Mouse (Mus musculus): Measurements from ENCODE around the gene Vars.
"Not testable (repeated sequence)": the region's sequence is repeated elsewhere in the genome, so short reads cannot be mapped to it uniquely, and the experiment has no call there.

Vars gene

DNA sequence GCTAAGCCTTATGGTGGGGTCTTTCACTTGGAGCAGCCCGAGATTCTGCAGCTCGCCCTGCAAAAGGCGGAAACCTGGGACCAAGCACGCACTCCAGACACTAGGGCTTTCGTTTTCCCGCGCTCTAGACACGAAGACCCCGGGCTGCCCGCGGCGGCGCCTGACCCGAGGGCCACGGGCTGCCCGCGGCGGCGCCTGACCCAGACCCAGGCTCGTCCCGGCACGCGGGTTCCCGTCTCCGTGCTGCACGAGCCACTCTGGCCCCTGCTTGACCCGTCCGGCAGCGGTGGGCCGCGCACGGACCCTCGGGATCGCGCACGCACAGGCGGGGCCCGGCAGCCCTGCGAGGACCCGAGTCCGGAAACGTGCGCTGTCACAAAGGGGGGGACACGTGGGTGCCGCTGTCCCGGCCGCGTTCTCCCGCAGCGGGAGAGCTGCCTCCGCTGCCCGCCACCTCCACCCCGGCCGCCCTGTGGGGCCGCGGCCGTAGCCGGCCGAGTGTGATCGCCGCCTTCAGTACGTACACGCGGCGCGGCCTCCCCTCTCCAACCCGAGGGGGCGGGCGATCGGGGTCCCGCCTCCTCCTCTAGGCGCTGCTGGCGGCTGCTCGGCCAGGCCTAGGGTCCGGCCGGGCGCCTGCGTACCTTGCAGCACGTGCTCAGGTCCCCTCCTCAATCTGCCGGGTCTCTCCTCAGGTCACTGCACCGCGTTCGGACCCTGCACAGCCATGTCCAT lies at the start of gene Vars:
Gene Vars (plus strand): TSS at position 271 of the 735 bp plus-strand sequence.
- DNase-seq = peak; percentile 77 to 87

DNA sequence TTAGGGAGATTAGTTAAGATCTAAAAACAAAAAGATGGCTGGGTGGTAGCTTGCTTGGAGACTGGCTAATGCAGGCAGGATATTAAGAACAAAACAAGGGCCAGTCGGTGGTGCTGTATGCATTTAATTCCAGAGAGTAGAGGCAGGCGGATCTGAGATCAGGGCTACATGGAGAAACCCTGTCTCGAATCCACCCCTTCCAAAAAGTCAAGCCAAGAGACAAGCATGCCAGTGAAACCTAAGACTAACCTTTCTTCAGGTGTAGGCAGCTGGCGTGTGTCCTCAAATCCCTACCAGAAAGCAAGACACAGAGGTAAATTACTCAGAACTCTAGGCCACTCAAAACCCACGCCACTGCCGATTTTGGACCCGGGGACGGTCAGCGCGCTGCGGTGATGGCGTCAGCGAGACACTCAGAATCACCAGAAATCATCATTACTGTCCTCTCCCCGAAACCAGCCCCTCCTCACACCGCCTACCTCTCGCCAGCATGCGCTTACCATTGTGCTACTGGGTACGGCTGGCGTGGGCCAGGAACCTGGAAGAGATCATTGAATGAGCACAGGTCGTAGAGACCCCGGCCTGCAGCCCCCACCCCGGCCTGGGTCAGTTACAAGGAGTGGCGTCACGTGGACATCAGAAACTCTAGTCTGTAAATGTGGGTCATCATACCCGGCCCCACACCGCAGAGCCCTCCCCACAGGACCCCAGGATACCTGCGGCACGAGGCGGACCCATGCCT lies 49.0 kb upstream of the Vars start:
- peak; percentile 27 to 53 for DNase-seq

DNA sequence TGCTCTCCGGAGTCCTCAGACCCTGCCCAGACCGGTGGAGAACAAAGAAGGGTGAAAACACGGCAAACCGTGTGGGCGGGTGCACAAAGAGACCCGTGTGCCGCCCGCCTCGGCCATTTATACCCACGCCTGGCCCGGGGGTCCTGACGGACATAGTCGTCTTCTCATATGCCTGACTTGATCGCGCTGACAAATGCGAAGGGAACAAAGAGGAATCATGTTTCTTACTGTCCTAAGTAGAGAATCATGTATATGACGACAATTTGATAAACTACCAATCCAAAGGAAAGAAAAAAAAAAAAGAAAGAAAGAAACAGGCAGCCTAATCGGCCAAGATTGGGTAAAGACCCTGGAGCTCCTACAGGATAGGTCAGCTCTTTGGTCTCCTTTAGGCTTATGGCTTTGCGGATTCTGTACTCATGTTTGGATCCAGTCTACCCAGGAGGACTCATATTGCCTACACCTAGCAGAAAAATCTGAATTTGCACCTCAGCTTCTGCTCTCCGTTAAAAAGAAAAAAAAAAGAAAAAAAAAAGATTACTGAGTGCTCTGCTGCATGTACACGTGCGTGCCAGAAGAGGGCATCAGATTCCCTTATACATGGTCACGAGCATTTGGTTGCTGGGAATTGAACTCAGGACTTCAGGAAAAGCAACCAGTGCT lies 48.3 kb upstream of the Vars start:
- peak; percentile 71 to 80 for DNase-seq

DNA sequence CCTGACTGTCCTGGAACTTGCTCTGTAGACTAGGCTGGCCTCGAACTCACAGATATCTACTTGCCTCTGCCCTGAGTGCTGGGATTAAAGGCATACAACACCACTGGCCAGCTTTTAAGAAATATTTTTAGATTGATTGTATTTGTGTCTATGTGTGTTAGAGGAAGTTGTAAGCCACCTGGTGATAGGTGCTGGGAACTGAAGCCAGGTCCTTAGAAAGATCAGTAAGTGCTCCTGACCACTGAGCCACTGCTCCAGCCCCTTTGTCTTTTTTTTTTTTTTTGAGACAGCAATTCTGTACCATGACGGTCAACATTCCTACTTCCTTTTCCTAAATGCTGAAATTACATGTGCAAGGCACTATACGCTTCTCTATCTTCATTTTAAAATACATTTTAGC lies 47.5 kb upstream of the Vars start:
- DNase-seq = no peak

DNA sequence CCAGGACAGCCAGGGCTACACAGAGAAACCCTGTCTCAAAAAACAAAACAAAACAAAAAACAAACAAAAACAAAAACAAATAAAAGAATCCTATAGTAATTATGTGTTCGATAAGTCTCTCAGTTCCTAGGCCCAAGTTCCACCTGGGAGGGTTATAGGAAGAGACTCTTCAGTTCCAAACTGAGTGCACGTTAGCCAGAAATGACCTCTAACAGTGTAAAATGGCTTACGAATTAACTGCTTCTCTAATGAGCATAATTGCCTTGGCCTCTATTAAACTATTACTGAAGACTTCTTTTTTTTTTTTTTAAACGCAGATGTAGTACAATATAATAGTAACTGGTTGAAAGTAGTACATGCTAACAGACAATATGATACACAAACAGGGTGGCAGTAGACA lies 46.9 kb upstream of the Vars start:
- DNase-seq = no peak

DNA sequence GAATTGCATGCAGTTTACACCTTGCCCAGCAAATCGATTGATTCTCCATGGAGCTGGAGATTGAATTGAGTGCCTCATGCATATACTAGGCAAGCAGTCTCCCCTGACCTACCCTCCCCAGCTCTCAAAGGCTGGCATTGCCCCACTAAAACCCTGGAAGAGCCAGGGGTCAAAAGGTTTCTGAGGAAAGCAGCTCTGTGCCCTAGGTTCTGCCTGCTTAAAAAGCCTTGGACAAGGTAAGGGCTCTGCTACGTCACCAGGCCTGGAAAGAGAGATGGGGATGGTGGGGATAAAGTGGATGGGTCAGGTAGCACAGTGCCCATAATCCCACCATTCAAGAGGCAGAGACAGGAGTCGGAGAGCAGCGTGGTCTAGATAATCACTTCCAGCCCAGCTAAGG lies 46.0 kb upstream of the Vars start:
- no peak for DNase-seq

DNA sequence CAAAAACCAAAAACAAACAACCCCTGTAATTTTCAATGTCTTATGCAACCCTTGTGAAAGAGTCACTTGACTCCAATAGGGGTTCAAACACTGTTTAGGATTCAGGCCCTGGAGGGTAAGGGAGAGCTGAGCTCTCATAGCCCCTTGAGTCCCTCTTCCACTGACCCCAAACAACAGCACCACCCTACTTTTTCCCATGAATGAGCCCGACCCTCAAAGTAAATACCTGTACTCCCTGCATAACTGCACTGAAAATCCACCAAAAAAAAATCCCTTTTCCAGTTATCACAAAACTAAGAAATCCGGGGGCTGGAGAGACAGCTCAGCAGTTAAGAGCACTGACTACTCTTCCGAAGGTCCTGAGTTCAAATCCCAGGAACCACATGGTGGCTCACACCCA lies 44.9 kb upstream of the Vars start:
- no peak for DNase-seq

DNA sequence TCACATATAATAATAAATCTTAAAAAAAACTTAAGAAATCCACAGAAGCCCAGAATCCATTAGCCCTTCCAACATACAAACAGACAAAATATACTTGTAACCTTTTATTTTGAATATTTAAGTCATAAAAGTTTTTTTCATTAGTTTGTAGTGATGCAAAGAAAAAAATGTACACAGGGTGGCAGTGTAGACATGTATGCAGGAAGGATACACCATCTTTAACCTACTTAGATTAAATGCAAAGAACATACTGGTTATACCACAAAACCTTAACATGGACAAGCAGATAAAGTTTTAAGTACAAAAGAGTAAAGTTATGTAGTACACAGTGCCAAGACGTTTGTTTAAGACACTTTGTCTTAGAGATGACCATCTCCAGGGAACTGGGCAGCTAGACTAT lies 44.4 kb upstream of the Vars start:
- no peak for DNase-seq

DNA sequence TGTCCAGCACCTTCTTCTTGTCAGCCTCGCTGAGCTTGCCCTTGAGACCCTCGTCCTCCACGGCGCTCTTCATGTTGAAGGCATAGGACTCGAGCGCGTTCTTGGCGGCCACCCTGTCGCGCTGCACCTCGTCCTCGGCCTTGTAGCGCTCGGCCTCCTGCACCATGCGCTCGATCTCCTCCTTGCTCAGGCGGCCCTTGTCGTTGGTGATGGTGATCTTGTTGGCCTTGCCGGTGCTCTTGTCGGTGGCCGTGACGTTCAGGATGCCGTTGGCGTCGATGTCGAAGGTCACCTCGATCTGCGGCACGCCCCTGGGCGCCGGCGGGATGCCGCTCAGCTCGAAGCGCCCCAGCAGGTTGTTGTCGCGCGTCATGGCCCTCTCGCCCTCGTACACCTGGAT lies 43.5 kb upstream of the Vars start:
- DNase-seq = not testable (repeated sequence)

DNA sequence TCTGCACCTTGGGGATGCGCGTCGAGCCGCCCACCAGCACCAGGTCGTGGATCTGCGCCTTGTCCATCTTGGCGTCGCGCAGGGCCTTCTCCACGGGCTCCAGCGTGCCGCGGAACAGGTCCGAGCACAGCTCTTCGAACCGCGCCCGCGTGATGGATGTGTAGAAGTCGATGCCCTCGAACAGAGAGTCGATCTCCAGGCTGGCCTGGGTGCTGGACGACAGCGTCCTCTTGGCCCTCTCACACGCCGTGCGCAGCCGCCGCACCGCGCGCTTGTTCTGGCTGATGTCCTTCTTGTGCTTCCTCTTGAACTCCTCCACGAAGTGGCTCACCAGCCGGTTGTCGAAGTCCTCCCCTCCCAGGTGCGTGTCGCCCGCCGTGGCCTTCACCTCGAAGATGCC lies 42.8 kb upstream of the Vars start:
- not testable (repeated sequence) for DNase-seq

DNA sequence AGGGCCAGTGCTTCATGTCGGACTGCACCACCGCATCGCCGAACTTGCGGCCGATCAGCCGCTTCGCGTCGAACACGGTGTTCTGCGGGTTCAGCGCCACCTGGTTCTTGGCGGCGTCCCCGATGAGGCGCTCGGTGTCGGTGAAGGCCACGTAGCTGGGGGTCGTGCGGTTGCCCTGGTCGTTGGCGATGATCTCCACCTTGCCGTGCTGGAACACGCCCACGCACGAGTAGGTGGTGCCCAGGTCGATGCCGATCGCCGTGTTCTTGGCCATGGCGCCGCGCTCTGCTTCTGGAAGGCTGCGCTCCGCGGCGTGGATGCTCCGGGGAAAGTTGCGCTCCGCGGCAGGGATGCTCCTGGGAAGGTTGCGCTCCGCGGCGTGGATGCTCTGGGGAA lies 42.1 kb upstream of the Vars start:
- DNase-seq = peak in 1 of 2 experiments; percentile 38

DNA sequence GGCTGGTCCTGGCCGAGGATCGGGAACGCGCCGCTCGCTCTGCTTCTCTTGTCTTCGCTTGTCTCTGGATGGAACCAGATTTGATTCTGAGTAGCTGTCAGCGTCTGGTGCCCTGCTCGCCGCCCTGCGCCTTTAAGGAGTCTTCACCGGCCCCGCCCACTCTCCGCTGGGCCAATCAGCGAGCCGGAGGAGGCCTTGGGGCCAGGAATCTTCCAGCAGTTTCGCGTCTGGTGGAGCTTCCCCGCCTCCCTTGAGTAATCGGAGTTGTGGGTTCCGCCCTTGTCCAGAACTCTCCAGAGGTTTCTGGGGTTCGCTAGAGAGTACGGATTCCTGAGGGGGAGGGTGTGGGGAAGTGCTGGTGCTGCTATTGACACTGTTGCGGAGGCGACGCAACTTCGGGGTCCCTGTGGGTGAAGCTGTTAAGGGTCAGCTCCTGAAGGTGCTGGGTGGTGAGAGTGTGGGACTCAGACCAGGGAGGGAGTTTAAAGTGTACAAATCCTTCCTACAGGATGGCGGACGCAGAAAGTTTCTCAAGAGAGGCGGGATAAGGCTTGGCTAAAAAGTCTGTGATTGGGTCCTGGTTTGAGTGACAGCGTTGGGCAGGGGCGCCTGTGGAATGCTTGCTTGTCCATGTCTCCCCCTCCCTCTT lies 41.5 kb upstream of the Vars start, which contains the start of gene Hspa1b:
Gene Hspa1b (minus strand): TSS at position 109 of the 649 bp plus-strand sequence.
- peak; percentile 74 to 86 for DNase-seq

DNA sequence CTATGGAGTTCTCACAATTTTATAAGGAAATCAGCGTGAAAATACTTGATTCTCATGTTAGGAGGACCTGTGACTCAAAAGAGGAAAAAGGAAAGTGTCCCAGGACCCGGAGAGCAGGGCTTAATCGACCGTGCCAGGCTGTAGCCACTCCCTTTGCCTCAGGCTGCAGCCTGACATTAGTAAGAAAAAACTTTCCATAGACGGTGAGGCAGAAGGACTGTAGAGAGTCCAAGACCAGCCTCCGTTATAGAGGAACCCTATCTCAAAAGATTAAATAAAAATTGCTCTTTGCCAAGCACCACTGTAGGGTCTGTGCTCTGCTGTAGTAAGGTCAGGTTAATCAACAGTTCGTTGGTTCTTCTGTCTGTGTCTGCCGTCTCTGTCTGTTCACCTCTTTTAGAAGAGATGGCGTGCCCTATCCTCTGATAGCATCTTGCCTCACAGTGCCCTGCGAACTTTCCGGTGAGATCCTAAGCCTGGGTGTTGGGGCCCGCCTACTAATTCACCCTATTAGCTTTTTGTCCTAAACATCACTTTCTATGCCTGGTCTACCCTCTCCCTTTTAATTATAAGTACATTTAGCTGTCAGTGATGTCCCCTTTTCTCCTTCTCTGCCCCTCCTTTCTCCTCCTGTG lies 40.8 kb upstream of the Vars start:
- DNase-seq = no peak

DNA sequence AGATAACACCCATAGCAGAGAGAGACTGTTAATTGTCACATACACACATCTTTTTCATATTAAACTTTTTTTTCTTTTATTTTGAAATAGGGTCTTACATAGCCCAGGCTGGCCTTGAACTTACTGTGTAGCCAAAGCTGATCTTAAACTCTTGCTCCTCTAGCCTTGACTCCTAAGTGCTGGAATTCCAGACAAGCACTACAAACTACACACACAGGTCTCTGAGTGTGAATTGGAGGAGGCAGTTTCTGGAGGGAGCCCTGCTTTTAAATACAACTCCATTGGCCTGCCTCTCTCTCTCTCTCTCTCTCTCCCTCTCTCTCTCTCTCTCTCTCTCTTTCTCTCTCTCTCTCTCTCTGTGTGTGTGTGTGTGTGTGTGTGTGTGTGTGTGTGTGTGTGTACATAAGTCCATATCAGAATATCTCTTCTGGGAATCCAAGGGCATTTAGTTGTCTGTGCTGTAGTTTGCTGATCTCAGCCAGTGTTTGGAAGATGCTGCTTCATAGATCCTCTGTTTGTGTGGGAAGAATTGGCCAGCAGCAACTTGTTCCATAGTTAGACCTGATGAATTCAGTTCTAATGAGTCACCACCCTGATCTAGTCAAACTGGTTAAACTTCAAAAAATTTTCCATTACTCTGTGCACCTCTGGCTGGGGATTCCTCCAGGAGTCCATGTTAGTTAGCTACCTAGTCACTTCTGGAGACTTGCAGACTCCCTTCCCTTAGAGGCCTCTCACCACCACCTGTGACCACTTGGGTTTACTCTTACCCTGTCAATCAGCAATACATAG lies 39.9 kb upstream of the Vars start:
- DNase-seq = no peak

DNA sequence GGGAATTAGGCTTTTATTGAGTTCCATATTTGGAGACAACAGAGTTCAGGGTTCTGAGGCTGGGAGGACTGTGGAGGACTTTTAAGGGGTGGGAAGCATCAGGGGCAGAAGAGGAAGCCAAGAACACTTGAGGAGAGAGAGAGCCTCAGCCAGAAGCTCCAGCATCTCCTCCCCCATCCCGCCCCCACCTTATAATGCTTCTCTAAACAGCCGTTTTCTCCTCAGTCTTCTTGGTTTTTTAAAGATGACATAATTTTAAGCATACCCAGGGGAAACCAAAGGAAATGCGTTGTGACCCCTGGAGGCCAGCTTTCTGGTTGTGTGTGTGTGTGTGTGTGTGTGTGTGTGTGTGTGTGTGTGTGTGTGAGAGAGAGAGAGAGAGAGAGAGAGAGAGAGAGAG lies 38.7 kb upstream of the Vars start:
- no peak for DNase-seq

DNA sequence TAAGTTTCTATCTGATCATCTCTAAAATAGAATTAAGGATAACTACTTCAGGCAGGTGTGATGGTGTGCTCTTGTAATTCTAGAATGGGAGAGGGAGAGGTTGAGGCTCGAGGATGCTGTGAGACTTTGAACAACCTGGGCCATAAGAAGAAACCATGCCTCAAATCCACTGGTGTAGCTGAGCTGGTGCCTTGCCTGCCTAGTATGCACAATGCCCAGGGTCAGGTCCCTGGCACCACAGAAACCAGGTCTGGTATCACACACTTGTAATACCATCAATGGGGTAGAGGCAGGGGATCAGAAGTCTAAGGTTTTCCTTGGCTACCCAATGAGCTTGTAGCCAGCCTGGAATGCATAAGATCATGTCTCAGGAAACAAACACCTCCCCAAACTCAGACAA lies 37.9 kb upstream of the Vars start:
- no peak for DNase-seq

DNA sequence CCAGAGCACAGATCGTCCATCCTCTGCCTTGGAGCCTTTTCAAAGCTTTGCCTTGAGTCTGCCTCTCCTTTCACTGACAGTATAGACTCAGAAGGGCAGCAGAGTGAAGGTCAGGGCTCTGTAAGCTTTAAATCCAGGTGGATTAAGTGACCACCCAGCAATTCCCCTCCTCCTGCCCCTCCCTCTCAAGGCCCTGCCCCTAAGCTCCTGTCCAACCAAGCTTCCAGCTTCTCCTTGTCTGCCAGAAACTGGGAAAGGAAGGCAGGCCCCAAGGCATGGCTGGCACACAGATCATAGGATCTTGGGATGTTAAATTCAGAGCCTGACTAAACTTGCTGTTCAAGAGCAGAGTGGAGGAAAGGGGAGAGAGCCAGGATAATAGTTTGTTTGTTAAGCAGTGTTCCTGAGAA lies 36.1 kb upstream of the Vars start:
- no peak for DNase-seq

DNA sequence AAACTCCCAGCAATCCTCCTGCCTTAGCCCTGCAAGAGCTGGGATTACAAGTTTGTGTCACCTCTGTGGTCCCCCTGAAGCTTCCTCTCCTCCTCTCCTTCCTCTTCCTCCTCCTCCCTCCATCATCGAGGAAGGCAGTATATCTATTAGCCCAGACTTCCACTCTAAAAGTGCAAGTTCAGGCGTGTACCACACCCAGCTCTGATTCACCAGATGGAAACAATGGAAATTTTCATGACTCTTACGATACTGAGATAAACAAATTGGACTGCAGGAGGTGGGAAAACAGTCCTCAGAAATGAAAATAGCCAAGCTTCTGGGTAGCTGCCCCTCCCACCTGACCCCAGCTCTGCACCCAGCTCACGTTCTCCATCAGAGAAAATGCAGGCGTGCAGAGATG lies 35.2 kb upstream of the Vars start:
- no peak for DNase-seq

DNA sequence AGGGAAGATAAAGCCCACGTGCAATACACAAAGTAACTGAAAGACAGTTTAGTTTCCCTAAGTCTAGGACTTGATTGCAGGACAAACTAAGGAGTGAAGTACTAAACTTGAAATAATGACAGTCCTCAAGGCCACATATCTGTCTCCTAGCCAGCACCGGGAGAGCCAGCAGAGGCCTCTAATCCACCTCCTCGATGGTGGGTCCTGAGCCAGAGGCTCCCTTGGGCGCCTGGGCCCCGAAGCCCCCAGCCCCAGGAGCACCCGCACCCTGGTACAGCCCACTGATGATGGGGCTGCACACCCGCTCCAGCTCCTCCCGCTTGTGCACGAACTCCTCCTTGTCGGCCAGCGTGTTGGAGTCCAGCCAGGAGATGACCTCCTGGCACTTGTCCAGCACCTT lies 31.0 kb upstream of the Vars start, which contains the start of gene Gm20481:
Gene Gm20481 (plus strand): TSS at position 91 of the 400 bp plus-strand sequence.
- DNase-seq = not testable (repeated sequence)

DNA sequence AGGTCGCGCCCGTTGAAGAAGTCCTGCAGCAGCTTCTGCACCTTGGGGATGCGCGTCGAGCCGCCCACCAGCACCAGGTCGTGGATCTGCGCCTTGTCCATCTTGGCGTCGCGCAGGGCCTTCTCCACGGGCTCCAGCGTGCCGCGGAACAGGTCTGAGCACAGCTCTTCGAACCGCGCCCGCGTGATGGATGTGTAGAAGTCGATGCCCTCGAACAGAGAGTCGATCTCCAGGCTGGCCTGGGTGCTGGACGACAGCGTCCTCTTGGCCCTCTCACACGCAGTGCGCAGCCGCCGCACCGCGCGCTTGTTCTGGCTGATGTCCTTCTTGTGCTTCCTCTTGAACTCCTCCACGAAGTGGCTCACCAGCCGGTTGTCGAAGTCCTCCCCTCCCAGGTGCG lies 29.9 kb upstream of the Vars start:
- not testable (repeated sequence) for DNase-seq

DNA sequence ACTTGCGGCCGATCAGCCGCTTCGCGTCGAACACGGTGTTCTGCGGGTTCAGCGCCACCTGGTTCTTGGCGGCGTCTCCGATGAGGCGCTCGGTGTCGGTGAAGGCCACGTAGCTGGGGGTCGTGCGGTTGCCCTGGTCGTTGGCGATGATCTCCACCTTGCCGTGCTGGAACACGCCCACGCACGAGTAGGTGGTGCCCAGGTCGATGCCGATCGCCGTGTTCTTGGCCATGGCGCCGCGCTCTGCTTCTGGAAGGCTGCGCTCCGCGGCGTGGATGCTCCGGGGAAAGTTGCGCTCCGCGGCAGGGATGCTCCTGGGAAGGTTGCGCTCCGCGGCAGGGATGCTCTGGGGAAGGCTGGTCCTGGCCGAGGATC lies 29.1 kb upstream of the Vars start:
- peak in 1 of 2 experiments; percentile 37 for DNase-seq
